Comparison of ENCODE assay signal across 21 mouse cellular contexts in genomic region chr17:46477286-46477685, GRCm38 (mm10). TPM values are rescaled to one million over a fixed set of nuclear protein-coding genes. Genes with fewer than 3 reads are reported as not detected.
"Had no signal": no experiment of that assay in that cellular context is flagged by ENCODE, and none has a peak within 500 bp of the region (broad histone marks: within the 10 kb centered on the region; RNA-seq: fewer than 3 reads in every experiment).

No protein-coding gene starts in this region.

- DNase-seq: lung, adult 18-20 months; lung, embryonic 14.5 days; lung, postnatal 10 days; lung, postnatal 4 days; midbrain, embryonic 14.5 days; retina, postnatal 1 day; right cerebral cortex, adult 18-20 months; right cerebral cortex, postnatal 25 days; right cerebral cortex, postnatal 4 days; spleen, adult 18-20 months had no signal

- H3K9ac ChIP-seq: lung, embryonic 14.5 days; midbrain, embryonic 12.5 days; neural tube, embryonic 13.5 days; neural tube, embryonic 15.5 days had no signal

- H3K27me3 ChIP-seq: midbrain, embryonic 12.5 days; neural tube, embryonic 13.5 days; neural tube, embryonic 15.5 days had no signal

- H3K27ac ChIP-seq: midbrain, embryonic 10.5 days; midbrain, embryonic 12.5 days; neural tube, embryonic 13.5 days; neural tube, embryonic 15.5 days had no signal

- H3K9me3 ChIP-seq: midbrain, embryonic 10.5 days; midbrain, embryonic 12.5 days; neural tube, embryonic 13.5 days; neural tube, embryonic 15.5 days had no signal

- H3K4me1 ChIP-seq: neural tube, embryonic 13.5 days; neural tube, embryonic 15.5 days had no signal

- H3K4me2 ChIP-seq: lung, embryonic 14.5 days; midbrain, embryonic 12.5 days; neural tube, embryonic 13.5 days; neural tube, embryonic 15.5 days had no signal

- ATAC-seq: midbrain, embryonic 16.5 days had no signal

- H3K4me3 ChIP-seq: midbrain, embryonic 10.5 days; midbrain, embryonic 12.5 days; myocyte; neural tube, embryonic 13.5 days; neural tube, embryonic 15.5 days had no signal

RNA-seq across cellular contexts. Expression of gene Ttbk1, which starts 10.2 kb away (rescaled TPM):
- polyA plus RNA-seq: myocyte had no signal

RNA-seq across cellular contexts. Expression of gene Slc22a7, which starts 39.0 kb away (rescaled TPM):
- polyA plus RNA-seq: lung, embryonic 14.5 days; lung, embryonic 16.5 days; midbrain, embryonic 10.5 days; midbrain, embryonic 12.5 days; midbrain, embryonic 14.5 days; midbrain, embryonic 16.5 days; myocyte; neural tube, embryonic 11.5 days; neural tube, embryonic 13.5 days; neural tube, embryonic 15.5 days; small intestine, adult 2 months; stomach, embryonic 14.5 days; stomach, embryonic 16.5 days had no signal

RNA-seq across cellular contexts. Expression of gene Crip3, which starts 48.6 kb away (rescaled TPM):
- polyA plus RNA-seq: lung, embryonic 14.5 days; myocyte; small intestine, adult 2 months had no signal
